Mouse (Mus musculus): Measurements from ENCODE around the gene Tmem123. TPM values are rescaled to one million over a fixed set of nuclear protein-coding genes. Genes with fewer than 3 reads are reported as not detected.

The Tmem123 gene
- polyA plus RNA-seq, 1 experiment from 2014 or later, result 148 TPM

- H3K36me3 ChIP-seq (ENCODE audit: control insufficient read depth, insufficient read depth, low read length), result peaks cover 24% of the 10 kb centered on the region; the same call in 1 of the 2 replicates
- no peaks in the 10 kb centered on the region for H3K9me3 ChIP-seq (ENCODE audit: control insufficient read depth, low read depth, low read length)
- ATAC-seq (ENCODE audit: insufficient number of reproducible peaks, insufficient read depth, low FRiP score, low read depth), result no peak
- H3K27ac ChIP-seq (ENCODE audit: low read length), result no peak overlapping the region
- H3K9ac ChIP-seq (replicated peaks; ENCODE audit: low read depth, low read length), result no peak overlapping the region
- peaks cover 5% of the 10 kb centered on the region for H3K4me1 ChIP-seq (ENCODE audit: control insufficient read depth, insufficient read depth, low read length)
- WGBS, result 66% methylated on average over 4 of the region's 4 CpGs
- H3K27me3 ChIP-seq (ENCODE audit: control insufficient read depth, insufficient read depth, low read length), result no peaks in the 10 kb centered on the region
- no peak overlapping the region for H3K4me3 ChIP-seq (ENCODE audit: low read depth, low read length)
- H3K4me2 ChIP-seq (replicated peaks; ENCODE audit: low read depth, low read length), result no peak overlapping the region
Measured at GRCm38 (mm10) chr9:7769081-7769480, 5.2 kb downstream of the Tmem123 start.

- Histone ChIP-seq H3K36me3 (ENCODE audit: control insufficient read depth, insufficient read depth, low read length) (peaks cover 24% of the 10 kb centered on the region; the same call in 1 of the 2 replicates), H3K4me3 (ENCODE audit: low read depth, low read length) (no peak overlapping the region)
- ATAC-seq (ENCODE audit: insufficient number of reproducible peaks, insufficient read depth, low FRiP score, low read depth), result no peak
Measured at GRCm38 (mm10) chr9:7769491-7769890, 5.7 kb downstream of the Tmem123 start.

GRCm38 (mm10) chr9:7772361-7772760 lies 8.5 kb downstream of the Tmem123 start:
- Histone ChIP-seq H3K4me1 (ENCODE audit: control insufficient read depth, insufficient read depth, low read length) (no peaks in the 10 kb centered on the region; the same call in 1 of the 2 replicates), H3K4me2 (replicated peaks; ENCODE audit: low read depth, low read length) (no peak overlapping the region), H3K27me3 (ENCODE audit: control insufficient read depth, insufficient read depth, low read length) (no peaks in the 10 kb centered on the region), H3K27ac (ENCODE audit: low read length) (no peak overlapping the region), H3K4me3 (ENCODE audit: low read depth, low read length) (no peak overlapping the region), H3K36me3 (ENCODE audit: control insufficient read depth, insufficient read depth, low read length) (peaks cover 24% of the 10 kb centered on the region; the same call in 1 of the 2 replicates), H3K9me3 (ENCODE audit: control insufficient read depth, low read depth, low read length) (no peaks in the 10 kb centered on the region), H3K9ac (replicated peaks; ENCODE audit: low read depth, low read length) (no peak overlapping the region)
- 87% methylated on average over 2 of the region's 2 CpGs for WGBS
- no peak for ATAC-seq (ENCODE audit: insufficient number of reproducible peaks, insufficient read depth, low FRiP score, low read depth)

More at GRCm38 (mm10) chr9:7769491-7769890, 5.7 kb downstream of the Tmem123 start:
- no peak overlapping the region for H3K27ac ChIP-seq (ENCODE audit: low read length)
- no peak overlapping the region for H3K4me2 ChIP-seq (replicated peaks; ENCODE audit: low read depth, low read length)
- H3K9me3 ChIP-seq (ENCODE audit: control insufficient read depth, low read depth, low read length), result no peaks in the 10 kb centered on the region
- H3K4me1 ChIP-seq (ENCODE audit: control insufficient read depth, insufficient read depth, low read length), result peaks cover 5% of the 10 kb centered on the region
- H3K27me3 ChIP-seq (ENCODE audit: control insufficient read depth, insufficient read depth, low read length), result no peaks in the 10 kb centered on the region
- 85% methylated on average over 5 of the region's 5 CpGs for WGBS
- no peak overlapping the region for H3K9ac ChIP-seq (replicated peaks; ENCODE audit: low read depth, low read length)

GRCm38 (mm10) chr9:7772773-7773454 lies 9.1 kb downstream of the Tmem123 start:
- peaks cover 24% of the 10 kb centered on the region; the same call in 1 of the 2 replicates for H3K36me3 ChIP-seq (ENCODE audit: control insufficient read depth, insufficient read depth, low read length)
- no peaks in the 10 kb centered on the region; the same call in 1 of the 2 replicates for H3K4me1 ChIP-seq (ENCODE audit: control insufficient read depth, insufficient read depth, low read length)
- H3K27ac ChIP-seq (ENCODE audit: low read length), result no peak overlapping the region
- H3K4me3 ChIP-seq (ENCODE audit: low read depth, low read length), result no peak overlapping the region
- H3K4me2 ChIP-seq (replicated peaks; ENCODE audit: low read depth, low read length), result no peak overlapping the region
- 84% methylated on average over 4 of the region's 4 CpGs for WGBS
- H3K9me3 ChIP-seq (ENCODE audit: control insufficient read depth, low read depth, low read length), result no peaks in the 10 kb centered on the region
- no peaks in the 10 kb centered on the region for H3K27me3 ChIP-seq (ENCODE audit: control insufficient read depth, insufficient read depth, low read length)
- no peak overlapping the region for H3K9ac ChIP-seq (replicated peaks; ENCODE audit: low read depth, low read length)
- ATAC-seq (ENCODE audit: insufficient number of reproducible peaks, insufficient read depth, low FRiP score, low read depth), result no peak

- 94% methylated on average over 5 of the region's 5 CpGs for WGBS
- Histone ChIP-seq H3K9me3 (ENCODE audit: control insufficient read depth, low read depth, low read length) (no peaks in the 10 kb centered on the region), H3K27me3 (ENCODE audit: control insufficient read depth, insufficient read depth, low read length) (no peaks in the 10 kb centered on the region), H3K4me1 (ENCODE audit: control insufficient read depth, insufficient read depth, low read length) (no peaks in the 10 kb centered on the region), H3K4me2 (replicated peaks; ENCODE audit: low read depth, low read length) (no peak overlapping the region), H3K27ac (ENCODE audit: low read length) (no peak overlapping the region), H3K9ac (replicated peaks; ENCODE audit: low read depth, low read length) (no peak overlapping the region), H3K36me3 (ENCODE audit: control insufficient read depth, insufficient read depth, low read length) (peaks cover 19% of the 10 kb centered on the region; the same call in 1 of the 2 replicates), H3K4me3 (ENCODE audit: low read depth, low read length) (no peak overlapping the region)
- no peak for ATAC-seq (ENCODE audit: insufficient number of reproducible peaks, insufficient read depth, low FRiP score, low read depth)
Measured at GRCm38 (mm10) chr9:7773686-7774085, 9.8 kb downstream of the Tmem123 start.

GRCm38 (mm10) chr9:7774538-7774937 lies 10.7 kb downstream of the Tmem123 start:
- H3K36me3 ChIP-seq (ENCODE audit: control insufficient read depth, insufficient read depth, low read length), result peaks cover 15% of the 10 kb centered on the region; the same call in 1 of the 2 replicates
- no peak overlapping the region for H3K4me3 ChIP-seq (ENCODE audit: low read depth, low read length)
- H3K4me1 ChIP-seq (ENCODE audit: control insufficient read depth, insufficient read depth, low read length), result no peaks in the 10 kb centered on the region
- no peaks in the 10 kb centered on the region for H3K9me3 ChIP-seq (ENCODE audit: control insufficient read depth, low read depth, low read length)
- no peak for ATAC-seq (ENCODE audit: insufficient number of reproducible peaks, insufficient read depth, low FRiP score, low read depth)
- no peak overlapping the region for H3K27ac ChIP-seq (ENCODE audit: low read length)
- H3K27me3 ChIP-seq (ENCODE audit: control insufficient read depth, insufficient read depth, low read length), result no peaks in the 10 kb centered on the region
- H3K9ac ChIP-seq (replicated peaks; ENCODE audit: low read depth, low read length), result no peak overlapping the region
- WGBS, result 79% methylated on average over 10 of the region's 10 CpGs
- H3K4me2 ChIP-seq (replicated peaks; ENCODE audit: low read depth, low read length), result no peak overlapping the region

GRCm38 (mm10) chr9:7775011-7775410 lies 11.2 kb downstream of the Tmem123 start:
- ATAC-seq (ENCODE audit: insufficient number of reproducible peaks, insufficient read depth, low FRiP score, low read depth), result no peak
- Histone ChIP-seq H3K27me3 (ENCODE audit: control insufficient read depth, insufficient read depth, low read length) (no peaks in the 10 kb centered on the region), H3K27ac (ENCODE audit: low read length) (no peak overlapping the region), H3K4me3 (ENCODE audit: low read depth, low read length) (no peak overlapping the region), H3K4me1 (ENCODE audit: control insufficient read depth, insufficient read depth, low read length) (no peaks in the 10 kb centered on the region), H3K4me2 (replicated peaks; ENCODE audit: low read depth, low read length) (no peak overlapping the region), H3K9ac (replicated peaks; ENCODE audit: low read depth, low read length) (no peak overlapping the region), H3K9me3 (ENCODE audit: control insufficient read depth, low read depth, low read length) (no peaks in the 10 kb centered on the region), H3K36me3 (ENCODE audit: control insufficient read depth, insufficient read depth, low read length) (peaks cover 15% of the 10 kb centered on the region; the same call in 1 of the 2 replicates)
- WGBS, result 88% methylated on average over 2 of the region's 2 CpGs

- no peak overlapping the region for H3K4me2 ChIP-seq (replicated peaks; ENCODE audit: low read depth, low read length)
- 80% methylated on average over 3 of the region's 3 CpGs for WGBS
- no peaks in the 10 kb centered on the region for H3K4me1 ChIP-seq (ENCODE audit: control insufficient read depth, insufficient read depth, low read length)
- H3K9me3 ChIP-seq (ENCODE audit: control insufficient read depth, low read depth, low read length), result no peaks in the 10 kb centered on the region
- H3K36me3 ChIP-seq (ENCODE audit: control insufficient read depth, insufficient read depth, low read length), result peaks cover 12% of the 10 kb centered on the region; the same call in 1 of the 2 replicates
- H3K27me3 ChIP-seq (ENCODE audit: control insufficient read depth, insufficient read depth, low read length), result no peaks in the 10 kb centered on the region
- ATAC-seq (ENCODE audit: insufficient number of reproducible peaks, insufficient read depth, low FRiP score, low read depth), result no peak
- H3K9ac ChIP-seq (replicated peaks; ENCODE audit: low read depth, low read length), result no peak overlapping the region
- H3K4me3 ChIP-seq (ENCODE audit: low read depth, low read length), result no peak overlapping the region
- H3K27ac ChIP-seq (ENCODE audit: low read length), result no peak overlapping the region
Measured at GRCm38 (mm10) chr9:7775986-7776385, 12.1 kb downstream of the Tmem123 start.
